In genomic region chr12:44886826-44887225, GRCm38 (mm10) we compare ENCODE assay signal across 25 mouse cellular contexts.
A peak's percentile ranks its signal among the peaks of the same experiment; 100 is the strongest.
DNase-seq lines count a peak whose midpoint lies in the region; ATAC-seq lines count a peak whose summit lies in the region.
"Had no signal": no experiment of that assay in that cellular context is flagged by ENCODE, and none has a peak within 500 bp of the region (broad histone marks: within the 10 kb centered on the region; RNA-seq: fewer than 3 reads in every experiment).

No protein-coding gene starts in this region.

- no peak overlapping the region for H3K4me2 ChIP-seq in heart, embryonic 12.5 days
- no peak overlapping the region for H3K4me2 ChIP-seq in forebrain, embryonic 13.5 days
- H3K4me2 ChIP-seq: forebrain, embryonic 15.5 days; hindbrain, embryonic 15.5 days; limb, embryonic 13.5 days; liver, embryonic 11.5 days; lung, embryonic 15.5 days; midbrain, embryonic 15.5 days had no signal

- no peak for ATAC-seq in heart, embryonic 12.5 days (ENCODE audit: insufficient number of reproducible peaks, low FRiP score)
- ATAC-seq in forebrain, embryonic 13.5 days: no peak
- ATAC-seq: forebrain, embryonic 15.5 days; inflammation-experienced regulatory T-cells, adult 6 months; midbrain, embryonic 15.5 days had no signal

- 41% methylated on average over 3 of the region's 3 CpGs for WGBS in heart, embryonic 10.5 days
- 35% methylated on average over 3 of the region's 3 CpGs for WGBS in heart, embryonic 12.5 days
- WGBS in forebrain, embryonic 10.5 days: 31% methylated on average over 3 of the region's 3 CpGs
- 12% methylated on average over 3 of the region's 3 CpGs for WGBS in forebrain, embryonic 13.5 days

- no peak overlapping the region for H3K4me3 ChIP-seq in heart, embryonic 10.5 days
- H3K4me3 ChIP-seq in heart, embryonic 12.5 days: no peak overlapping the region
- no peak overlapping the region for H3K4me3 ChIP-seq in forebrain, embryonic 10.5 days
- H3K4me3 ChIP-seq in forebrain, embryonic 13.5 days: no peak overlapping the region
- H3K4me3 ChIP-seq: forebrain, embryonic 15.5 days; hindbrain, embryonic 10.5 days; hindbrain, embryonic 15.5 days; layer of hippocampus, adult 2 months; limb, embryonic 13.5 days; lung, embryonic 15.5 days; midbrain, embryonic 10.5 days; midbrain, embryonic 15.5 days had no signal

- peaks cover 5% of the 10 kb centered on the region; the same call in 1 of the 2 replicates for H3K4me1 ChIP-seq in heart, embryonic 10.5 days
- peaks cover 9% of the 10 kb centered on the region for H3K4me1 ChIP-seq in heart, embryonic 12.5 days (replicated peaks)
- peaks cover 10% of the 10 kb centered on the region for H3K4me1 ChIP-seq in forebrain, embryonic 10.5 days
- H3K4me1 ChIP-seq in forebrain, embryonic 13.5 days: no peaks in the 10 kb centered on the region
- H3K4me1 ChIP-seq: forebrain, embryonic 15.5 days; hindbrain, embryonic 15.5 days; limb, embryonic 13.5 days; lung, embryonic 15.5 days; midbrain, embryonic 10.5 days; midbrain, embryonic 15.5 days had no signal

- peak; percentile 2 for DNase-seq in embryo, embryonic 11 days
- no peak for DNase-seq in embryo, embryonic 9.5 days (ENCODE audit: extremely low spot score)
- DNase-seq in heart, embryonic 10.5 days (ENCODE audit: low spot score): no peak
- no peak for DNase-seq in heart, postnatal 36 days
- peak; percentile 12 for DNase-seq in heart, postnatal 4 days
- DNase-seq in forebrain, embryonic 10.5 days (ENCODE audit: extremely low spot score, low spot score): no peak
- DNase-seq: B cell, adult 2 months; cerebellum, adult 11-12 months; cerebellum, adult 9-11 months; gastrocnemius, postnatal 36 days; kidney, adult 11 months; kidney, postnatal 36 days; thymus, postnatal 14 days had no signal

- no peaks in the 10 kb centered on the region for H3K27me3 ChIP-seq in heart, embryonic 10.5 days (ENCODE audit: insufficient read depth, poor library complexity, severe bottlenecking)
- no peaks in the 10 kb centered on the region for H3K27me3 ChIP-seq in heart, embryonic 12.5 days (replicated peaks)
- H3K27me3 ChIP-seq in forebrain, embryonic 10.5 days (ENCODE audit: poor library complexity, severe bottlenecking): no peaks in the 10 kb centered on the region
- H3K27me3 ChIP-seq in forebrain, embryonic 13.5 days: no peaks in the 10 kb centered on the region
- H3K27me3 ChIP-seq: forebrain, embryonic 15.5 days; hindbrain, embryonic 15.5 days; limb, embryonic 13.5 days; lung, embryonic 15.5 days; midbrain, embryonic 15.5 days had no signal

- H3K9me3 ChIP-seq in heart, embryonic 10.5 days: no peaks in the 10 kb centered on the region
- H3K9me3 ChIP-seq in heart, embryonic 12.5 days (replicated peaks): no peaks in the 10 kb centered on the region
- H3K9me3 ChIP-seq in forebrain, embryonic 10.5 days: no peaks in the 10 kb centered on the region
- H3K9me3 ChIP-seq in forebrain, embryonic 13.5 days (replicated peaks): no peaks in the 10 kb centered on the region
- H3K9me3 ChIP-seq: forebrain, embryonic 15.5 days; hindbrain, embryonic 10.5 days; hindbrain, embryonic 15.5 days; limb, embryonic 13.5 days; lung, embryonic 15.5 days; midbrain, embryonic 10.5 days; midbrain, embryonic 15.5 days had no signal

- H3K9ac ChIP-seq in heart, embryonic 12.5 days: no peak overlapping the region
- H3K9ac ChIP-seq in forebrain, embryonic 13.5 days: no peak overlapping the region
- H3K9ac ChIP-seq: forebrain, embryonic 15.5 days; hindbrain, embryonic 15.5 days; limb, embryonic 13.5 days; lung, embryonic 15.5 days; midbrain, embryonic 15.5 days had no signal

- no peaks in the 10 kb centered on the region for H3K36me3 ChIP-seq in heart, embryonic 10.5 days
- H3K36me3 ChIP-seq in heart, embryonic 12.5 days: no peaks in the 10 kb centered on the region
- no peaks in the 10 kb centered on the region for H3K36me3 ChIP-seq in forebrain, embryonic 10.5 days (replicated peaks)
- H3K36me3 ChIP-seq in forebrain, embryonic 13.5 days (ENCODE audit: poor library complexity, severe bottlenecking): no peaks in the 10 kb centered on the region
- H3K36me3 ChIP-seq: forebrain, embryonic 15.5 days; hindbrain, embryonic 10.5 days; hindbrain, embryonic 15.5 days; limb, embryonic 13.5 days; lung, embryonic 15.5 days; midbrain, embryonic 10.5 days; midbrain, embryonic 15.5 days had no signal

- intact Hi-C loops in heart, postnatal 36 days (cut with DNase I): no loop called here

- H3K27ac ChIP-seq in heart, embryonic 10.5 days: 0 out of 2 replicates have a peak overlapping the region, but pooled peaks have one; percentile 16
- H3K27ac ChIP-seq in heart, embryonic 12.5 days (ENCODE audit: poor library complexity, severe bottlenecking): peak overlapping the region; percentile 47
- H3K27ac ChIP-seq in forebrain, embryonic 10.5 days: no peak overlapping the region
- H3K27ac ChIP-seq in forebrain, embryonic 13.5 days: no peak overlapping the region
- H3K27ac ChIP-seq: forebrain, embryonic 15.5 days; hindbrain, embryonic 10.5 days; hindbrain, embryonic 15.5 days; layer of hippocampus, adult 2 months; limb, embryonic 13.5 days; lung, embryonic 15.5 days; midbrain, embryonic 10.5 days; midbrain, embryonic 15.5 days had no signal

Comparison
In these comparisons a context has a peak if more than half of its experiments do, and no peak if none do; other contexts are left out.
1. DNase-seq: peak in embryo, embryonic 11 days (single experiment) and heart, postnatal 4 days (single experiment); none in embryo, embryonic 9.5 days (single experiment), heart, embryonic 10.5 days (single experiment), heart, postnatal 36 days (0 of 2) and forebrain, embryonic 10.5 days (single experiment).
2. H3K27ac ChIP-seq: peak in heart, embryonic 10.5 days (single experiment) and heart, embryonic 12.5 days (single experiment); none in forebrain, embryonic 10.5 days (single experiment) and forebrain, embryonic 13.5 days (single experiment).